Mouse (Mus musculus) kidney, adult 2 months (tissue): ENCODE measurements at regions not wholly inside any gene's neighbourhood (a gene's known extent, or its start where the extent isn't known, plus 50 kb on each side); places are given as distances from the start of the nearest gene placed in this dataset.

ENCODE experiments used
- DNase-seq: peaks from one replicate; pipeline ENCODE4 v3.0.0; 2021
- H3K27ac ChIP-seq: fragments of 200-500 bp; 2 replicates; pipeline ENCODE4 v1.5.1; 2012; ENCODE audit warnings: low read depth, low read length, control low read depth, inconsistent platforms; ENCODE audit not compliant: insufficient read depth
- H3K27me3 ChIP-seq: fragments of 200-500 bp; replicated peaks from 2 replicates; pipeline ENCODE4 v1.6.1; 2012; ENCODE audit warnings: mild to moderate bottlenecking, moderate library complexity, low read length, inconsistent platforms; ENCODE audit not compliant: control insufficient read depth, insufficient read depth
- H3K36me3 ChIP-seq: fragments of 200-500 bp; 2 replicates; pipeline ENCODE4 v1.6.1; 2012; ENCODE audit warnings: mild to moderate bottlenecking, moderate library complexity, low read length, inconsistent platforms; ENCODE audit not compliant: control insufficient read depth, insufficient read depth
- H3K4me1 ChIP-seq: fragments of 200-500 bp; 2 replicates; pipeline ENCODE4 v1.6.1; 2011; ENCODE audit warnings: low read length; ENCODE audit not compliant: control insufficient read depth, insufficient read depth
- H3K4me3 ChIP-seq: fragments of 200-500 bp; 2 replicates; pipeline ENCODE4 v1.5.1; 2011; ENCODE audit warnings: mild to moderate bottlenecking, low read depth, low read length, control low read depth; ENCODE audit not compliant: insufficient read depth
- CTCF ChIP-seq: fragments of 200-500 bp; conservative IDR thresholded peaks from 2 replicates; pipeline ENCODE4 v1.5.1; 2011; ENCODE audit warnings: low read depth, mild to moderate bottlenecking, control low read depth, low read length, moderate library complexity, mixed read lengths; ENCODE audit not compliant: insufficient read depth, insufficient read length
- POLR2A ChIP-seq: fragments of 200-500 bp; IDR thresholded peaks from one replicate; pipeline ENCODE4 v1.6.1; 2011; ENCODE audit warnings: low read depth, low read length, control low read depth
- WGBS: fragments of 180-500 bp; shearing (Covaris S2); methylation state at CpG from one replicate; pipeline ENCODE4 v1.1.7; 2018; 5-methylcytosine and 5-hydroxymethylcytosine counted together

DNA sequence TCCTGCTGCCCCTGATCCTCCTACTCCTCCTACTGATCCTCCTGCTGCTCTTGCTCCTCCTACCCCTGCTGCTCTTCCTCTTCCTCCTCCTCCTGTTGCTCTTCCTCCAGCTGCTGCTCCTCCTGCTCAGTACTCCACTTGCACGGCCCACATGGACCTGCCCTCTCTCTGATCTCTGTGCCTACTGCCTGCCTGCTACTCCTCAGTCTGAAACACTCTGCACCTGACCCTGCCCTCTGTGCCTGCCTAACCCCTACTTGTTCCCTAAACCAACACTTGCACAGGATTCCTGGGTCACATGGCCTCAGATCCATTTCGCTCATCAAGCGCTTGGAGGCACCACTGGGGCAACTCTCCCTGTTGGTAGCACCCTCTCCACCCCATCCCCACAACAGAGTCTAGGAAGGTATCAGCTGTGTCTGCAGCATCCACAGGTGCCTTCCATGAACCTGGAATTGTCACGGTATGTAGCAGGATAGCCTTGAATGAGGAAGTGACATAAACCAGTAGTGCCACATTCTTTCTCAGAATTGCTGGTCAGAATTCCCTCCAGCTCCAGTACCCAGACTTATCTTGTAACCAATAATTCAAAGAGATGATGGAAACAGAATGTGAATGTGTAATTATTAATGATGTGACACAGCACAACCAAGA, 430.2 kb downstream of the Atp23 start:
- H3K27ac ChIP-seq = peak overlapping the region; percentile 15; the same call in 1 of the 2 replicates
- TF ChIP-seq CTCF (no peak), POLR2A (no peak)
- no peaks in the 10 kb centered on the region for H3K36me3 ChIP-seq
- no peak overlapping the region for H3K4me3 ChIP-seq
- H3K27me3 ChIP-seq = no peaks in the 10 kb centered on the region
- H3K4me1 ChIP-seq = peaks cover 15% of the 10 kb centered on the region
- WGBS = 40% methylated on average over 4 of the region's 4 CpGs
- no peak for DNase-seq

DNA sequence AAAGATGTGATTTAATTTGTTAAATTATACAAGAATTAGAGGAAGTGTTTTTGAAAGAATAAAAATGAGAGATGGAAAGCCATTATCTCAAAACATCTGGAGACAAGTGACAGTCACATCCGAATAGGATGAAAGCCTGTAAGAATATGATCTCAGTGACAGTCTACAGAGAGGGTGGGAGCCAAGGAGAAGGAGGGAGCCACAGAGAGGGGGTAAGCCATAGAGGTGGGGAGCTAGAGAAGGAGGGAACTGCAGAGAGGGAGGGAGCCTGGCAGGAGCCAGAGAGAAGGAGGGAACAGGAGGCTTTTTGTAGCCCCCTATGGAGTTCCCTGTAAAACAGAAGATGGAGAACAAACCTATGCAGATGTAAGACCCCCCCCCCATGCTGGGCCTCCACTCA, 438.4 kb downstream of the Atp23 start:
- no peaks in the 10 kb centered on the region for H3K36me3 ChIP-seq
- no peak overlapping the region for H3K27ac ChIP-seq
- H3K4me3 ChIP-seq = no peak overlapping the region
- no peaks in the 10 kb centered on the region for H3K4me1 ChIP-seq
- no peaks in the 10 kb centered on the region for H3K27me3 ChIP-seq
- WGBS = 62% methylated on average over 1 of the region's 1 CpGs
- DNase-seq = no peak
- TF ChIP-seq CTCF (no peak), POLR2A (no peak)

DNA sequence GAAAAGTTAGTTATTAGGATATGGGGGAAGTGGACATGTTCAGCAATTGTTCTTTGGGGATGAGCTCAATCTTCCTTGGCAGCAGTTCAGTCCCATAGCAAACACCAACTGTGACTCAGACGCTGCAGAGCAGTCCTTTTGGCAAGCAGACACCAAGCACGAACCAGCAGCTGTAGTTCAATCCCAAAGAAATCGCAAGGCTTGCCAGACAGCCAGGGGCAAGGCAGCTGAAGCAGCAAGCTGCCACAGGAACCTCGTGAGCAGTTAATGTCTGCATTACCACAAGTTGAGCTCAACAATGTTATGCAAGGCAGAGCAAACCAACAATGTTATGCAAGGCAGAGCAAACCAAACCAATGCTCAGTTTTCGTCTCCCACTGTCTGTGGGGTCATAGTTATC, 442.6 kb downstream of the Atp23 start:
- Histone ChIP-seq H3K36me3 (no peaks in the 10 kb centered on the region), H3K27me3 (no peaks in the 10 kb centered on the region), H3K4me3 (no peak overlapping the region), H3K4me1 (no peaks in the 10 kb centered on the region), H3K27ac (no peak overlapping the region)
- 74% methylated on average over 5 of the region's 5 CpGs for WGBS
- TF ChIP-seq POLR2A = no peak
- TF ChIP-seq CTCF = no peak
- no peak for DNase-seq

DNA sequence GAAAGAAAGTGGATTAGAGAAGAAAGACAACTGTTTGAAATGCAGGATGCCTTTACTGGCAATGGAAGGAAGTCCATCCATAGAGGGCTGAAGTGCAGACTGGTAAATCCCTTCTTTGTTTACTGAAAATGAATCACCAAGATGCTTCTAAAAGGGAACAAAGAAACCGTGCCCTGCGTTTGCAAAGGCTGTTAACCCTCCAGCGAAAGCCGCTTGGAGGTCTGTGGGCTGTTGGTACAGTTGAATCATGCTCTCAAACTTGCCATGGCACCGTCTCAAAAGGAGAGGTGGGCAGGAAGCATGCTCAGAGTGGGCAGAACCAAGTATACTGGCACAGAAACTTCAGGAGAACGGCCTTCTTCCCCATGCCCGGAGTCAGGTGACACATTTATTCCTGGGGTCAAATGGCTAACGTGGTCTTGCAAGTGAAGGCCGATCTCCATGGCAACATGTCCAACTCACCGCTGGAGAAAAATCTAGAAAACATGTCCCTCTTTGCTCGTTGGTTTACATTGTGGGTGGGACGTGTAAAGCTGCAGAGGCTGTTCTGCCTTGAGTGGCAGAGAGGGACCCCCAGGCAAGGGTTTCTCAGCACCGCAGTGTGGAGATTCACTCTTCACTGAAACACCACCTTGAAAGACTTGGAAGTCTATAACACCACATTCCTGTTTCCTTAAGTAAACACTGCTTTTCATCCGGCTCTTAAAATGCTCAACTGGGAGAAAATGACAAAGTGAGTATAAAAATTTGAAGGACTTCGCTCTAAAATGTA, 448.2 kb downstream of the Atp23 start:
- no peaks in the 10 kb centered on the region for H3K27me3 ChIP-seq
- no peak for DNase-seq
- TF ChIP-seq POLR2A = no peak
- TF ChIP-seq CTCF = no peak
- H3K27ac ChIP-seq = no peak overlapping the region
- no peak overlapping the region for H3K4me3 ChIP-seq
- no peaks in the 10 kb centered on the region for H3K36me3 ChIP-seq
- H3K4me1 ChIP-seq = no peaks in the 10 kb centered on the region
- WGBS = 70% methylated on average over 15 of the region's 15 CpGs

DNA sequence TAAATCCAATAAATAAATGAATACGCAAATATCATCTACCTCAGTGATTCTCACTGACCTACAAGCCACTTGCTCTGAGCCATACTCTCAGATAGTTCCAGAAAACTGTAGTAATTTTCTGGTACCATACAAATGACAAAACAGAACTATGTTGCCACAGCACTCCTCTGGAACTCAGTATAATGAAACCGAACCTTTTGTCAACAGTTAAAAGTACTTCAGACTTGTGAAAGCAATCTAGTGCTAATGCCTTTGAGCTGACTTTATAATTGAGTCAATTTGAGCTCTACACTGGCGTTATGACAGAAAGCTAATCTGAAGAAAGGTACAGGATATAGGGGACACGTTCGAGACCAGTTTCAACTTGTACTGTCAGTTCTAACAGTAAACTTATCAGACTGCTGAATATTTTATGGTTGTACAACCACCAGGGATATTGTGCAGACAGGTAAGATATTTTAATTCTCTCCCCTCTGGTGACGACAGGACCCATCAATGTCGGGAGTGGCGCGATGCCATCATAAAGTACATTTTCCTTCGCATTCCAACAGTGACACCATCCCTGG, 449.0 kb downstream of the Atp23 start:
- no peaks in the 10 kb centered on the region for H3K4me1 ChIP-seq
- 85% methylated on average over 10 of the region's 10 CpGs for WGBS
- no peak overlapping the region for H3K27ac ChIP-seq
- no peak for DNase-seq
- TF ChIP-seq CTCF = no peak
- TF ChIP-seq POLR2A = no peak
- no peaks in the 10 kb centered on the region for H3K36me3 ChIP-seq
- no peaks in the 10 kb centered on the region for H3K27me3 ChIP-seq
- H3K4me3 ChIP-seq = no peak overlapping the region

DNA sequence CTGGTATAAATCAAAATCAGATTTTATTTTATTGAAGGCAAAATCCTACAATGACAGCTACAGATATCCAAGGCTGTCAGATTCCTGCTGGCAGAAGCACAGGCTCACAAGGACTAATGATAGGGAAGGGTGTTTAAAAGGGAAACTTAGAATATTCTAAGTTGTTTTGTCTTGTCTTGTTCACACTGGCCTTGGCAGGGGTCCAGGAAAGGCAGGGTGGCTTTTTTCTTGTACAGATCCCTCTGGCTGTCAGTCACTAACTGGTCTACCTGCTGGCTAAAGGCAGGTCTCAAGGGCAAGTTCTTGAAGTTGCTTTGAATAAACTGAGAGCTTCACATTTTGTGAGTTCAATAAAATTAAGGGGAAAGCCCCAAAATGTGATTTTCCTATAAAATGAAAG, 465.3 kb downstream of the Lrig3 start:
- Histone ChIP-seq H3K27me3 (no peaks in the 10 kb centered on the region), H3K36me3 (no peaks in the 10 kb centered on the region), H3K4me1 (no peaks in the 10 kb centered on the region), H3K4me3 (no peak overlapping the region), H3K27ac (no peak overlapping the region)
- no peak for TF ChIP-seq CTCF
- no peak for TF ChIP-seq POLR2A
- DNase-seq = no peak

DNA sequence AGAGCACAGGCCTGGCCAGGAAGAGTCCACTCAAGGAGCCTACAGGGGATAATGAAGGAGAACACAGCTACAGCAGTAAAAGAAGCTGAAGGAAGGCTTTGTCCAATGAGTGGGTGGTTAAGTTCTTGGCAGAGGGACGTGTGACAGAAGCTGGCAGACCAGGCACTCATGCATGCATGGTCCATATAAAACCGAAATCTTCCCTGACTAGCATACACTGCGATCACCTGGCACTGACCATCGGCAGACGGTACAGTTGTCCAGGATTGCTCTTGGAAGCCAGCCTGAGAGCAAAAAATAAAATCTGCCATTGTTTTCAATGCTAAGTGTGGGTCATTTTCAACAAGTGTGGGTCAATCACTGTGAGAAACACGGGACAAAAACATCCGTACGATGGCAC, 464.4 kb downstream of the Lrig3 start:
- H3K4me1 ChIP-seq = no peaks in the 10 kb centered on the region
- H3K27ac ChIP-seq = no peak overlapping the region
- no peak for DNase-seq
- no peak for TF ChIP-seq POLR2A
- no peaks in the 10 kb centered on the region for H3K36me3 ChIP-seq
- H3K4me3 ChIP-seq = no peak overlapping the region
- no peaks in the 10 kb centered on the region for H3K27me3 ChIP-seq
- 84% methylated on average over 8 of the region's 8 CpGs for WGBS
